Mouse (Mus musculus): ENCODE measurements around the gene Dscaml1.

Dscaml1 gene

GRCm38 (mm10) chr9:45633036-45633435 is 206.6 kb downstream of the Dscaml1 start:
- DNase-seq (ENCODE audit: low spot score), result no peak

DNA sequence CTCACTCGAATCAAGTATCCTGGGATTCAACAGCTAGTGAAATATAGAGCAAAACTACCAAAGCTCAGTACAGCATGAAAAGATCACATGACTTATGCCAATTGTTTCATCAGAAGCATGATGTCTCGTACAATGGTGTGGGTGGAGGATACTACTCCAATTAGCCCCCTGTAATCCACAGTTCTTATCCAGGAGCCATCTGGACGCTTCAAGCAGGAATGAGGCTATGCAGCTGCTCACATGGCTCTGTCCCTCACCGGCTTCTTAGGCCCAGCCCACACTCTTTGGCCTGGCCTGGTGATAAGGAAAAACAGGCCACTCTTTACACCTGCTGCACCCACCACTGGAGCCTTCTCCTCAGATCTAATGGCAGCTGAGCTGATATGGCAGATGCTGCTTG is 208.6 kb downstream of the Dscaml1 start:
- no peak for DNase-seq (ENCODE audit: low spot score)

GRCm38 (mm10) chr9:45637346-45637745 is 210.9 kb downstream of the Dscaml1 start:
- no peak for DNase-seq (ENCODE audit: low spot score)

DNA sequence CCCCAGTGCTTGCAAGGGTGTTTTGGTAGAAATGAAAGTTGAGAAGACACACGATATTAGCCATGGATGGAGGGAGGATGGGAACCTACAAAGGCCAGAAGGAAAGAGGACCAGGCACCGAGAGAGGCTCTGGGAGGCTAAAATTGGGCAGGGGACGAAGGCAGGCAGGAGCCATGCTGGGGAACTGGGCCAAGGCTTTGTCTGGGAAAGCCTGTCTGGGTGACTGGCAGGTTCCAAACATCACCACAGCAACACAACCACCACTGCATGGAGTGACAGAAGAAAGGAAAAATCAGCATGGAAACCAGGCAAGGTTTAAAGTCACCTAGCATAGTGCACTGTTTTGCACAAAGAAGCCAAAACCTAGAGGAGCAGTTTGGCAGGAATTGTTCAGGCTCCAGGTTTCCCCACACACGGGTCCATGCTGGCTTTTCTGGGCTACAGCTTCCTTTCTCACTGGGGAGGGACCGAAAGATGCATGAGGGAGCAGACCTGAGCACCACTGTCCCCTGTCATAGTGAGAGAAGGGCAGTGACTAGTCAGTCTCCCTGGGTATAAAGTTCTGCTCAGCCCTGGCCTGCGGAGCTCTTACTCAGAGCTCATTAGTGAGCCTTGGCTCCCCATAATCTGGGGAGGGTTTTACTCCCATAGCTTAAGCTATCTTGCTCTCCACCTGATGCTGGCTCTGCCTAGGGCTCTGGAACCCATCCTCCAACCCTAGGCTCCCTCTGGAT is 211.9 kb downstream of the Dscaml1 start:
- no peak for DNase-seq (ENCODE audit: low spot score)

DNA sequence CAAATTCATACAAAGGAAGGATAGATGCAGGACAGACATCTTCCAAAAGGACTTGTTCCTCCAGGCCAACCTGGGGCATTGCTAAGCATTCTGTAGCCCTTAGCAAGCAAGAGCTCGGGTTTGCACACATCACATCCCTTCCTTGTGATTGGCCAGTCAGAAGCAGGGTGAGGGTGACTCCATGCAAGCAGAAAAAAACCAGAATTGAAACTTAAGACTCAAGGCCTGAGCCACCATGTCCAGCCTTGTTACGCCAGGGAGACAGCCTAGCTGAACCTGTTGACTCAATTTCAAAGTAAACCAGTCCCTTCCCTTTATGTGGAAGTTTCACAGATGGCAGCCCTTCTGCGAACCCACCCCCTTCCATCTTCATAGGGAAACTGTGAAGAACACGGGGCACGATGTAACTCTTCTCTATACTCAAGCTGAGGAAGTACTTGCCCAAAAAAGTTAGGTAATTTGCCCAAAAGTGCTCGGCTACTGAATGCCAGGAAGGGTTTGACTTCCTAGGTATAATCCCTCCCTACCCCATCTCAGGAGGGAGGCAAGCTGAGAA is 218.5 kb downstream of the Dscaml1 start:
- no peak for DNase-seq (ENCODE audit: low spot score)

GRCm38 (mm10) chr9:45645526-45645925 is 219.1 kb downstream of the Dscaml1 start:
- no peak for DNase-seq (ENCODE audit: low spot score)

GRCm38 (mm10) chr9:45651078-45651809 is 224.8 kb downstream of the Dscaml1 start:
- DNase-seq (ENCODE audit: low spot score), result no peak

DNA sequence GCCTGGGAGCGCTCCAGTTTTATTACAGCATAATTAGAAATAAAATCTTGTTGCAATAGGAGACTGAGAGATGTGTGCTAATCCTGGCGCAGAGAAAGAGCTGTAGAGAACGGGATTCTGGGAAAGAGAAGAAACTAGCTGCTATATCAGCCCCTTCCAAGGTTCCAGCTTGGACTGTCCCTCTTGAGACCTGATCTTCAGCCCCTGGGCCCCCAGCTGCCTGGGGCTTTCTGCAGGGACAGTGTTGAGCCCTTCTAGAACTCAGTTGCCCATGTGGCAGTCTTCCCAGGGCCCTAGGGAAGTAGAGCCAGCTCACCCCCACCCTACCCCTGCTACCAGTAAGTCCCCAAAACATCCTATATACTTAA is 225.4 kb downstream of the Dscaml1 start:
- DNase-seq (ENCODE audit: low spot score), result no peak

GRCm38 (mm10) chr9:45657172-45658062 is 231.0 kb downstream of the Dscaml1 start:
- DNase-seq (ENCODE audit: low spot score), result no peak

- DNase-seq (ENCODE audit: low spot score), result no peak
Measured at GRCm38 (mm10) chr9:45660191-45660590, 233.8 kb downstream of the Dscaml1 start.

GRCm38 (mm10) chr9:45662471-45662870 is 236.0 kb downstream of the Dscaml1 start:
- DNase-seq (ENCODE audit: low spot score), result no peak

- DNase-seq (ENCODE audit: low spot score), result no peak
Measured at GRCm38 (mm10) chr9:45663386-45664315, 237.2 kb downstream of the Dscaml1 start.

GRCm38 (mm10) chr9:45664326-45664725 is 237.9 kb downstream of the Dscaml1 start:
- DNase-seq (ENCODE audit: low spot score), result no peak

- DNase-seq (ENCODE audit: low spot score), result no peak
Measured at GRCm38 (mm10) chr9:45664871-45665394, 238.5 kb downstream of the Dscaml1 start.

DNA sequence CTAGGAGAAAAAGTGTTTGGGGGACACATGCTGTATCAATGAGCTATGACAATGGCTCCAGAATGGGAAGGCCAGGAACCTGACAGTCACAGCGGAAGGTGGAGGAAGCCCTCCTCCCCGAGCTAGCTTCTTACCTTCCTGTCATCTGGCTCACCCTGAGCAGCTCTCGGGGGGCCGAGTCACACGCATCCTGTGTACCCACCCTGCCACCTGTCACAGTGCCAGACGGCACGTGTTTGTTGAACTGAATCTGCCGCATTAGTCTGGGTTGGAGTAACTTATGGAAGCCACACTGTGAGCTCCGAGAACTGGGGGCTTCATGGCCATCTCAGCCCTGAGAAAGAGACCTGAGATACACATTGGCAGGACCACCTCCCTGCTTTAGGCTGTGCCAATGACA is 249.5 kb downstream of the Dscaml1 start:
- DNase-seq (ENCODE audit: low spot score), result no peak

- DNase-seq (ENCODE audit: low spot score), result no peak
Measured at GRCm38 (mm10) chr9:45676578-45676977, 250.2 kb downstream of the Dscaml1 start.

- DNase-seq (ENCODE audit: low spot score), result no peak
Measured at GRCm38 (mm10) chr9:45677236-45677781, 250.9 kb downstream of the Dscaml1 start.

DNA sequence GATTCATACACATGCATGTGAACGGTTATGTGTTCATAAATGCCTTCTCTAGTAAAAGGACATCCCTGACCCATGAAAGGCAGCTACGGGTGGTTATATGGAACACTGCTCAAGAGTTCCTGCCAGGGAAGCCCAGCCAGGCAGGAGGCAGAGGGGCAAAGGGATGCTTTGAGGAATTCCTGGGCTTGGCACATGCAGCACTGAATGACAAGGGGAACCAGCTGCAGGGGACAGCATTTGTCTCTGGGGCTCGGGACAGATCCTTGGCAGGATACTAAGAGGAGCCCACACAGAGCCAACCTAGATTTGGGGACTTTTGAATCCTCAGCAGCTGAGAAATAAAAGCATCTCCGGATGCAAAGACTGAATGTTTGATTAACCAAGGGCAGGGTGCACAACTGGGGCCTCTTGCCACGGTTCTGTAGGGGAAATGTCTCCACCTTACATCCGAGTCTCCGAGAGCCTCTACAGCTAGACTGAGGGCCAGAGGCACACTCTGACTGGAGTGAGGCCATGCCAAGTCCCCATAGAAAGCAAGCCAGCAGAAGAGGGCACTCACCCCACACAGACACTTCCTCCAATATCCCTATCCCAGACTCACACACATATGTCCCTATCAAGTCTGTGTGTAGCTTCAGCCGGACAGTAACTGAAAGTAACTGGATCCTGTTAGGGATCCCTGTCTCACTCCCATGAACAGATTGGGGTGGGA is 251.7 kb downstream of the Dscaml1 start:
- no peak for DNase-seq (ENCODE audit: low spot score)

- no peak for DNase-seq (ENCODE audit: low spot score)
Measured at GRCm38 (mm10) chr9:45678664-45679026, 252.2 kb downstream of the Dscaml1 start.

GRCm38 (mm10) chr9:45682461-45682998 is 256.1 kb downstream of the Dscaml1 start:
- no peak for DNase-seq (ENCODE audit: low spot score)
